Mouse (Mus musculus): ENCODE data around the gene Homer2. TPM values are rescaled to one million over a fixed set of nuclear protein-coding genes. Genes with fewer than 3 reads are reported as not detected.

Homer2 gene
- polyA plus RNA-seq, 1 experiment from 2014 or later = 24.4 TPM

DNA sequence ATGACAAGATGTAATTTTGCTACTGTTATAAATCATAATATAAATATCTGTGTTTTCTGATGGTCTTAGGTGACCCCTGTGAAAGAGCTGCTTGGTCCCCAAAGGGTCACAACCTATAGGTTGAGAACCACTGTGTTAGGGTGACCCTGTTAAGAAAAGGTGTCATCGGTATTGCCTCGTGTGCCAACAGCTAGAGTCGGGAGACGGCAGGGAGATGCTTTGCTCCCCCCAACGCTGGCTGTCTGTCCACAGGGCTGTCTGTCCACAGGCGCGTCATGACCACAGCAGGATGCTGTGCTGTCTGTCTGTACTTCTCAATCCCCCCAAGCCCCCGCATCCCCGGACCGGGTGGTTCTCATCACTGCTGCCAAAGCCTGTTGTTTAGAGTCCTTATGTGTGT, 131.7 kb downstream of the Homer2 start:
- DNase-seq (ENCODE audit: low spot score) (no peak), ATAC-seq (replicated peaks; ENCODE audit: insufficient number of reproducible peaks, low FRiP score, low TSS enrichment, low read depth) (no peak)
- Histone ChIP-seq H3K27ac (replicated peaks; ENCODE audit: low read depth, low read length) (no peak overlapping the region), H3K9ac (replicated peaks; ENCODE audit: low read length) (no peak overlapping the region), H3K36me3 (replicated peaks; ENCODE audit: control insufficient read depth, insufficient read depth, low read depth, low read length) (no peaks in the 10 kb centered on the region), H3K4me3 (ENCODE audit: low read depth, low read length) (no peak overlapping the region), H3K27me3 (ENCODE audit: control insufficient read depth, insufficient read depth, low read length) (no peaks in the 10 kb centered on the region), H3K9me3 (replicated peaks; ENCODE audit: control insufficient read depth, low read length) (no peaks in the 10 kb centered on the region), H3K4me2 (ENCODE audit: low read depth, low read length) (no peak overlapping the region), H3K4me1 (ENCODE audit: control insufficient read depth, insufficient read depth, low read length) (peaks cover 4% of the 10 kb centered on the region; the same call in 1 of the 2 replicates)
- 90% methylated on average over 10 of the region's 10 CpGs for WGBS

DNA sequence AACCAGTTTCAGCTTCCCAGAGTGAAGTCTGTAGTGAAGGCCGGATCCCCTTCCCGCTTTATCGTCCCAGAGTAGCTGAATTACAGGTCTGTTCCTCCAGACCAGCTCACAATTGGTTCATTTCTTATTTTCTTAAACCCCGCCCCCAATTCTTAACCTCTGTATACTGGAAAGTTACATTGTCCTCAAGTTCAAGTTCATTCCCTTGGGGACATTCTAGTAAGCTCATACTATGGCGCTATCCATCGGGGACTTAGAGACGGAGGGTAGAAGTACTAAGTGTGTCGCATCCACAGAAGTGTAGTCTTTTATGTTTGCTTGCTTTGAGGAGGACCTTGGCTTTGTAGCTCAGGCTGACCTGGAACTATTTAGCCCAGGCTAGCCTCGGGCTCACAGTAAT, 133.5 kb downstream of the Homer2 start:
- no peak overlapping the region for H3K27ac ChIP-seq (replicated peaks; ENCODE audit: low read depth, low read length)
- peaks cover 4% of the 10 kb centered on the region; the same call in 1 of the 2 replicates for H3K4me1 ChIP-seq (ENCODE audit: control insufficient read depth, insufficient read depth, low read length)
- H3K4me2 ChIP-seq (ENCODE audit: low read depth, low read length) = no peak overlapping the region
- no peaks in the 10 kb centered on the region for H3K27me3 ChIP-seq (ENCODE audit: control insufficient read depth, insufficient read depth, low read length)
- 94% methylated on average over 9 of the region's 9 CpGs for WGBS
- DNase-seq (ENCODE audit: low spot score) (no peak), ATAC-seq (replicated peaks; ENCODE audit: insufficient number of reproducible peaks, low FRiP score, low TSS enrichment, low read depth) (no peak)
- no peak overlapping the region for H3K9ac ChIP-seq (replicated peaks; ENCODE audit: low read length)
- H3K36me3 ChIP-seq (replicated peaks; ENCODE audit: control insufficient read depth, insufficient read depth, low read depth, low read length) = no peaks in the 10 kb centered on the region
- no peak overlapping the region for H3K4me3 ChIP-seq (ENCODE audit: low read depth, low read length)
- H3K9me3 ChIP-seq (replicated peaks; ENCODE audit: control insufficient read depth, low read length) = no peaks in the 10 kb centered on the region

DNA sequence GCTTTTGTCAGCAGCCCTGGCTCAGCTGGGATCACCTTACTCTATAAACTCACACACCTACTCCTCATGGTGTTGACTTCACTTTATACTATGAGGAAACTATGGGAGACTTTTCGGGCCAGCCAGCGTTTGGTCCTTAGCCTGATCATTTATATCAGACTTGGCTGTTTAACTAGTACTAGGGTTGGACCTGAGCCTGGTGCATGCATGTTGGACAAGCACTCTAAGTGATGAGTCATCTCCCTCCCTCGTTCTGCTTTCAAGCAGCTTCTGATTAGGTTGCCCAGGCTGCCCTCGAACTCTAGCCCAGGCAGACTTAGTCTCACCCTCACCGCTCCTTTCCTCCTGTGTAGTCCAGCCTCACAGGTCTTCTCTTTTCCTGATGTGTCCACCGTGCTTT, 133.9 kb downstream of the Homer2 start:
- H3K4me3 ChIP-seq (ENCODE audit: low read depth, low read length) = no peak overlapping the region
- no peak overlapping the region for H3K9ac ChIP-seq (replicated peaks; ENCODE audit: low read length)
- DNase-seq (ENCODE audit: low spot score) (no peak), ATAC-seq (replicated peaks; ENCODE audit: insufficient number of reproducible peaks, low FRiP score, low TSS enrichment, low read depth) (no peak)
- no peaks in the 10 kb centered on the region for H3K27me3 ChIP-seq (ENCODE audit: control insufficient read depth, insufficient read depth, low read length)
- H3K4me1 ChIP-seq (ENCODE audit: control insufficient read depth, insufficient read depth, low read length) = peaks cover 4% of the 10 kb centered on the region; the same call in 1 of the 2 replicates
- no peaks in the 10 kb centered on the region for H3K36me3 ChIP-seq (replicated peaks; ENCODE audit: control insufficient read depth, insufficient read depth, low read depth, low read length)
- WGBS = 90% methylated on average over 6 of the region's 6 CpGs
- no peaks in the 10 kb centered on the region for H3K9me3 ChIP-seq (replicated peaks; ENCODE audit: control insufficient read depth, low read length)
- H3K4me2 ChIP-seq (ENCODE audit: low read depth, low read length) = no peak overlapping the region
- H3K27ac ChIP-seq (replicated peaks; ENCODE audit: low read depth, low read length) = no peak overlapping the region

DNA sequence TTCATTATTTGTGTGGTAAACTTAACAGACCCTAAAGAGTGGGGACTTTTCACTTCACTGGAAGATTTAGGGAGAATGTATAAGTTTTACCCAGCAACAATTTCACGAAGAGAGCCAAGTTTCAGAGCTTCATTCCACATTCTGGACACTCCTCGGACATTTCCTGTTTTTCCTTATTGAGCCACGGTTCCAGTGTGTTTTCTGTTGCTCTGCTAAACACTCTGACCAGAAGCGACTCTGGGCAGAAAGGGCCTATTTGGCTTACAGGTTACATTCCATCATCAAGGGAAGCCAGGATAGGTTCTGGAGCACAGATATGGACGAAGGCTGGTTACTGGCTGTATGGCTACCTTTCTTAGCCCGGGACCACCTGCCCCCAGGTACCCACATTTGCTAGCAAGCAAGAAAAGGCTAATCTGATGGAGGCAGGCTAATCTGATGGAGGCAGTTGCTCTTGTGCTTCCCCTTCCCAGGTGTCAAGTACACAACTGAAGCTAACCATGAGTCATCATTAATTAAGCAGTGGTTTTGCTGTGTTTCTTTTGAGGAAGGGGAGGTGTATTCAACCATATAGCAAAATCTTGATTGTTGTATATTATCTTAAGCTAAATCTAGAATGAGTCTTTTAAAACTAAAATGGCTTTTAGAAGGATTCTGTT, 134.6 kb downstream of the Homer2 start:
- WGBS = 78% methylated on average over 6 of the region's 6 CpGs
- DNase-seq (ENCODE audit: low spot score) = no peak
- Histone ChIP-seq H3K27me3 (ENCODE audit: control insufficient read depth, insufficient read depth, low read length) (no peaks in the 10 kb centered on the region), H3K27ac (replicated peaks; ENCODE audit: low read depth, low read length) (no peak overlapping the region), H3K9ac (replicated peaks; ENCODE audit: low read length) (no peak overlapping the region), H3K4me3 (ENCODE audit: low read depth, low read length) (no peak overlapping the region), H3K4me2 (ENCODE audit: low read depth, low read length) (no peak overlapping the region), H3K36me3 (replicated peaks; ENCODE audit: control insufficient read depth, insufficient read depth, low read depth, low read length) (no peaks in the 10 kb centered on the region), H3K4me1 (ENCODE audit: control insufficient read depth, insufficient read depth, low read length) (peaks cover 4% of the 10 kb centered on the region; the same call in 1 of the 2 replicates), H3K9me3 (replicated peaks; ENCODE audit: control insufficient read depth, low read length) (no peaks in the 10 kb centered on the region)
- no peak for ATAC-seq (replicated peaks; ENCODE audit: insufficient number of reproducible peaks, low FRiP score, low TSS enrichment, low read depth)

DNA sequence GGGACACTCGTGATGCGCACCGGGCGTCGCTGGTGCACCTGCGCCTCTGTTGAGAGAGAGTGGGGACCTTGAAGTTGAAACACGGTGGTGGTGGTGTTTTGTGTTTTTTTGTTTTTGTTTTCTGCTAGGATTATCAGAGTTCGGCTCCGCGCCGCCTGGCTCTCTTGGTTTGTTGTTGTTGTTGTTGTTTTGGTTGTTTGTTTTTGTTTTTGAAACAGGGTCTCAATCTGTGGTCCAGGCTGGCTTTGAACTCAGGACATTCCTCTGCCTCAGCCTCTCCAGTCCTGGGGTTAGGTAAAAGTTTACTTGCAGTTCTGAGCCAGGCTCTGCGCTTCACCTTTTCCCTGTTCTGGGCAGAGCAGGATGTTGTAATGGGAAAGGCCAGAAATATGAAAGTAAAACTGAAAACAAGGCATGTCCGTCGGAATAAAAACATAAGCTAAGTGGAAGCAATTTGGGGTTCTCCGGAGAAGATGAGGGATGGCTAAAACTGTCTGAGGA, 135.3 kb downstream of the Homer2 start:
- DNase-seq (ENCODE audit: low spot score) (no peak), ATAC-seq (replicated peaks; ENCODE audit: insufficient number of reproducible peaks, low FRiP score, low TSS enrichment, low read depth) (no peak)
- WGBS = 20% methylated on average over 15 of the region's 15 CpGs
- Histone ChIP-seq H3K4me3 (ENCODE audit: low read depth, low read length) (peak overlapping the region; percentile 81), H3K27ac (replicated peaks; ENCODE audit: low read depth, low read length) (peak overlapping the region; percentile 76; the same call in 1 of the 2 replicates), H3K9me3 (replicated peaks; ENCODE audit: control insufficient read depth, low read length) (no peaks in the 10 kb centered on the region), H3K9ac (replicated peaks; ENCODE audit: low read length) (peak overlapping the region; percentile 81), H3K36me3 (replicated peaks; ENCODE audit: control insufficient read depth, insufficient read depth, low read depth, low read length) (no peaks in the 10 kb centered on the region), H3K4me2 (ENCODE audit: low read depth, low read length) (peak overlapping the region; percentile 94), H3K27me3 (ENCODE audit: control insufficient read depth, insufficient read depth, low read length) (no peaks in the 10 kb centered on the region), H3K4me1 (ENCODE audit: control insufficient read depth, insufficient read depth, low read length) (peaks cover 4% of the 10 kb centered on the region; the same call in 1 of the 2 replicates)

DNA sequence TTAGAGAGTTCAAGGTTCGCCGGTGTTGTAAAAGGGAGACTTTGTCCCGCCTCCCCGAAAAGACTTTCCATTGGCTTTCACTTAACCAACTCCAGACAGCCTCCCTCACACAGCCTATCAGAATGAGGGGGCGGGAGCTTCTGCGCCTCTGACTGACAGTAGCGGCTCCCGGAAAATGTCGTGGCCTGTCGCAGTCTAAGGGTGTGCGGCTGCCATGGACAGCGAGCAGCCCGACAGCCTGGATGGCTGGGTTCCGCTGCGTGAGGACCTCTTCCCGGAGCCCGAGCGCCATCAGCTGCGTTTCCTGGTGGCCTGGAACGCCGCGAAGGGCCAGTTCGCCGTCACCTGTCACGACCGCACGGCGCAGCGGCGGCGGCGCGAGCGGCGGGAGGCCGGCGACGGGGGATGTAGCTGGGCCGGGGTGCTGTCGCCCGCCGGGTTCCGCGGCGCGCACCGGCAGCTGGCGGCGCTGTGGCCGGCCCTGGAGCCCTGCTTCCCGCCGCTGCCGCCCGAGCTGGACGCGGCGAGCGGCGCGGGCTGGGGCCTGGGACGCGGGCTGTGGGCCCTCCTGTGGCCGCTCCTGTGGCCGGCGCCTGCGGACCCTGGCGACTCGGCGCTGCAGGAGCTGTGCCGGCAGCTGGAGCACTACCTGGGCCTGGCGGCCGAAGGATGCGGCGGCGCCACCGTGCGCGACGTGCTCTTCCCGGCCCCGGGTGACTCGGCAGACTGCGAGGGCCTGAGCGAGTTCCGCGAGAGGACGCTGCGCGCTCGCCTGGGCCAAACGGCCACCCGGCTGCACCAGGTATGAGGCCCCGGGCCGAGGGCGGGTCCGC, 136.0 kb downstream of the Homer2 start, which contains the start of gene Whamm:
TSS of gene Whamm (plus strand) at position 159 of the 833 bp plus-strand sequence.
- peak within 1 kb of the TSS; percentile 81 for H3K4me3 ChIP-seq (ENCODE audit: low read depth, low read length)
- peak within 1 kb of the TSS; percentile 76 for H3K27ac ChIP-seq (replicated peaks; ENCODE audit: low read depth, low read length)
- peaks cover 4% of the 10 kb centered on the region; the same call in 1 of the 2 replicates for H3K4me1 ChIP-seq (ENCODE audit: control insufficient read depth, insufficient read depth, low read length)
- H3K4me2 ChIP-seq (ENCODE audit: low read depth, low read length) = peak within 1 kb of the TSS; percentile 94
- H3K9ac ChIP-seq (replicated peaks; ENCODE audit: low read length) = peak within 1 kb of the TSS; percentile 81
- H3K9me3 ChIP-seq (replicated peaks; ENCODE audit: control insufficient read depth, low read length) = no peaks in the 10 kb centered on the region
- ATAC-seq (replicated peaks; ENCODE audit: insufficient number of reproducible peaks, low FRiP score, low TSS enrichment, low read depth) (peak; percentile 99), DNase-seq (ENCODE audit: low spot score) (peak; percentile 95)
- WGBS = under 1% methylated on average over 86 of the region's 96 CpGs
- H3K27me3 ChIP-seq (ENCODE audit: control insufficient read depth, insufficient read depth, low read length) = no peaks in the 10 kb centered on the region
- no peaks in the 10 kb centered on the region for H3K36me3 ChIP-seq (replicated peaks; ENCODE audit: control insufficient read depth, insufficient read depth, low read depth, low read length)

DNA sequence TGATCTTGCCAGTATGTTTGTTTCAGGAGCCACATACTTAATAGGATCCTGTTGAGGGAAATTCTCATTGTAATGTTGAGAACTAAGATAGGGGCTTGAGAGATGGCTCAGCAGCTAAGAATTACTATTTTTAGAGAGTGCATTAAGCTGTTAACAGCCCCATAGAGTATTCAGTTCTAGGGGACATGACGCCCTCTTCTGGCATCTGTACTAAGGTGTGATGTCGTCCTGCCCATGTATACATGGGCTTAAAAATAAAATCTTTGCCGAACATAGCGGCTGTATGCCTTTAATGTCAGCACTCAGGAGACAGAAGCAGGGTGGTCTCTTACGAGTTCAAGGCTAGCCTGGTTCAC, 136.6 kb downstream of the Homer2 start:
- DNase-seq (ENCODE audit: low spot score) (no peak), ATAC-seq (replicated peaks; ENCODE audit: insufficient number of reproducible peaks, low FRiP score, low TSS enrichment, low read depth) (no peak)
- WGBS = 6% methylated on average over 5 of the region's 5 CpGs
- Histone ChIP-seq H3K27ac (replicated peaks; ENCODE audit: low read depth, low read length) (no peak overlapping the region), H3K4me2 (ENCODE audit: low read depth, low read length) (peak overlapping the region; percentile 25; the same call in 1 of the 2 replicates), H3K4me3 (ENCODE audit: low read depth, low read length) (peak overlapping the region; percentile 81), H3K27me3 (ENCODE audit: control insufficient read depth, insufficient read depth, low read length) (no peaks in the 10 kb centered on the region), H3K9ac (replicated peaks; ENCODE audit: low read length) (no peak overlapping the region), H3K36me3 (replicated peaks; ENCODE audit: control insufficient read depth, insufficient read depth, low read depth, low read length) (no peaks in the 10 kb centered on the region), H3K9me3 (replicated peaks; ENCODE audit: control insufficient read depth, low read length) (no peaks in the 10 kb centered on the region), H3K4me1 (ENCODE audit: control insufficient read depth, insufficient read depth, low read length) (peaks cover 4% of the 10 kb centered on the region; the same call in 1 of the 2 replicates)

DNA sequence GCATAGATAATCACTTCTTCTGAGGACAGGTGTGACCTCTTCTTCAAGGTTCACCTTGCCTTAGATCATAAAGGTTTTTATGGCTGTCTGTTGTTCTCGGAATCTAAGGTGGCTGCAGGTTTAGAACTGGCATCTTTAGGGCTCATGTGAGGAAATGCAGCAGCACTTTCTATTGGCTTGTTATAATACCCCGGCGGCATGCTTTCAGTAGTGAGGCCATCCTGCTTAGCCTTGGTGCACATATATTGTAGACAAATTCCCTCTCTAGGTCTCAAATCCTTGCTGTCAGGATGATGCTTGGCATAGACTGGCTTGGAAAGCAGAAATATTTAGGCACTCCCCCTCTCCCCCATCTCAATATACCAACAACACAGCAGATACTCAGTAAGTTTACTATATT, 137.1 kb downstream of the Homer2 start:
- no peaks in the 10 kb centered on the region for H3K36me3 ChIP-seq (replicated peaks; ENCODE audit: control insufficient read depth, insufficient read depth, low read depth, low read length)
- 87% methylated on average over 3 of the region's 3 CpGs for WGBS
- H3K27me3 ChIP-seq (ENCODE audit: control insufficient read depth, insufficient read depth, low read length) = no peaks in the 10 kb centered on the region
- H3K9me3 ChIP-seq (replicated peaks; ENCODE audit: control insufficient read depth, low read length) = no peaks in the 10 kb centered on the region
- H3K9ac ChIP-seq (replicated peaks; ENCODE audit: low read length) = no peak overlapping the region
- peaks cover 4% of the 10 kb centered on the region; the same call in 1 of the 2 replicates for H3K4me1 ChIP-seq (ENCODE audit: control insufficient read depth, insufficient read depth, low read length)
- no peak overlapping the region for H3K4me3 ChIP-seq (ENCODE audit: low read depth, low read length)
- H3K4me2 ChIP-seq (ENCODE audit: low read depth, low read length) = no peak overlapping the region
- no peak for ATAC-seq (replicated peaks; ENCODE audit: insufficient number of reproducible peaks, low FRiP score, low TSS enrichment, low read depth)
- no peak for DNase-seq (ENCODE audit: low spot score)
- H3K27ac ChIP-seq (replicated peaks; ENCODE audit: low read depth, low read length) = no peak overlapping the region
